Mouse (Mus musculus): ENCODE data around the gene Zc2hc1b. TPM values are rescaled to one million over a fixed set of nuclear protein-coding genes. Genes with fewer than 3 reads are reported as not detected.

Gene Zc2hc1b
- polyA plus RNA-seq, 1 experiment: not detected

DNA sequence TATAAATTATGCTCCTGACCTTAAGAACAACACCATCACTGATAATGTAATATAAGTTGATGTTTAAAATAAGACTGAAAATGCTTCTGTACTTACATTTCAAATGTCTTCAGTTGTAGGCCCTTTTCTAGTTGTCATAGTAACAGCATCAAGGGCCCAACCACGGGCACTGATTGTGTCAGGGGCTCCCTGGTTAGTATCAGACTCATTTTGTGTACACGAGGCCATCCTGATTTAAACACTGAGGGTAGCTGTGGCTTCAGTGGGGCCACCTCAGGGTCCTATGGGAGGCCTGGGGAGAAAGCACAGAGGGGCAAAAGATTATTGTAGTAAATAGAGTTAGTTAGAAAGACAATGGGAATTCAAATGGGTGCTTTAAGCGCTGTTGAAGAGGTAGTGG, 52.0 kb downstream of the Zc2hc1b start:
- no peak overlapping the region for H3K4me3 ChIP-seq (ENCODE audit: insufficient read depth, low read length)
- no peak overlapping the region for H3K27ac ChIP-seq (ENCODE audit: insufficient read depth, low read length)
- no peaks in the 10 kb centered on the region for H3K4me1 ChIP-seq (ENCODE audit: control insufficient read depth, insufficient read depth, low read length)
- TF ChIP-seq POLR2A (IDR thresholded peaks at IDR 0.05; ENCODE audit: extremely low read depth, insufficient read depth, low read length): no peak
- no peak for TF ChIP-seq CTCF (IDR thresholded peaks at IDR 0.05; ENCODE audit: extremely low read depth, insufficient read depth, low read length)

DNA sequence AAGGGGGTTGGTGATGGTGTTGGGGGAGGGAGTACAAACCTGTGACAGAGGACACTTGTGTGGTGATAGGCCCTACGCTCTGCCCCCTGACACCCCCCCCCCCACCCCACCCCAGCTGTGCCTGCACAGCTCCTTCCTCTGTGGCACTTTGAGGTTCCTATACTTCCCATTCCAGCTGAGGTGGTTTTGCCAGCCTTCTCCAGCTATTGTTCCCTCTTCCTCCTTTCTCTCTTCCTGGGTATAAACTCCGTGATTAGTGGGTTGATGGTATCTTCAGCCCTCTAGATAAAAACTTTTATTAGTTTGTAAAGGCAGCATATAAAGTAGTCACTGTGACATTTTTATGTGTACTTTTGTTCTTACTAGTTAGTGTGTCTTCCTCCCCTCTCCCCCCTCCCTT, 58.5 kb downstream of the Zc2hc1b start:
- no peaks in the 10 kb centered on the region for H3K4me1 ChIP-seq (ENCODE audit: control insufficient read depth, insufficient read depth, low read length)
- H3K27ac ChIP-seq (ENCODE audit: insufficient read depth, low read length): no peak overlapping the region
- TF ChIP-seq CTCF (IDR thresholded peaks at IDR 0.05; ENCODE audit: extremely low read depth, insufficient read depth, low read length) (no peak), POLR2A (IDR thresholded peaks at IDR 0.05; ENCODE audit: extremely low read depth, insufficient read depth, low read length) (no peak)
- no peak overlapping the region for H3K4me3 ChIP-seq (ENCODE audit: insufficient read depth, low read length)

DNA sequence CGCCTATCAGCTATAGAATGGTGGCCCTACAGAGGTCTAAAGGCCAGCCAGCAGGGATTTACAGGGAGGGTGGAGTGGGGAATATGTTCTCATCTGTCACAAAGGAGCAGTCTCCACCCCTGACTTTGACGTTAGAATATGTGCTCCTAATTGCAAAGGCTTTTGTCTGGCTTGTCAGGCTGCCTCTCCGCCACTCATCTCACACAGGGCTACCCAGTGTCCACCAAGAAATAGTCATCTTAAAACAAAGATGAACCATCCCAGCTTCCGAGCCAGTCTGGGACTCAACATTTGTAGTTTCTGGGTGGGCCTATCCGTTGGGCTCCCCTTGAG, 59.1 kb downstream of the Zc2hc1b start:
- H3K27ac ChIP-seq (ENCODE audit: insufficient read depth, low read length): no peak overlapping the region
- TF ChIP-seq CTCF (IDR thresholded peaks at IDR 0.05; ENCODE audit: extremely low read depth, insufficient read depth, low read length): no peak
- TF ChIP-seq POLR2A (IDR thresholded peaks at IDR 0.05; ENCODE audit: extremely low read depth, insufficient read depth, low read length): no peak
- no peaks in the 10 kb centered on the region for H3K4me1 ChIP-seq (ENCODE audit: control insufficient read depth, insufficient read depth, low read length)
- H3K4me3 ChIP-seq (ENCODE audit: insufficient read depth, low read length): no peak overlapping the region

DNA sequence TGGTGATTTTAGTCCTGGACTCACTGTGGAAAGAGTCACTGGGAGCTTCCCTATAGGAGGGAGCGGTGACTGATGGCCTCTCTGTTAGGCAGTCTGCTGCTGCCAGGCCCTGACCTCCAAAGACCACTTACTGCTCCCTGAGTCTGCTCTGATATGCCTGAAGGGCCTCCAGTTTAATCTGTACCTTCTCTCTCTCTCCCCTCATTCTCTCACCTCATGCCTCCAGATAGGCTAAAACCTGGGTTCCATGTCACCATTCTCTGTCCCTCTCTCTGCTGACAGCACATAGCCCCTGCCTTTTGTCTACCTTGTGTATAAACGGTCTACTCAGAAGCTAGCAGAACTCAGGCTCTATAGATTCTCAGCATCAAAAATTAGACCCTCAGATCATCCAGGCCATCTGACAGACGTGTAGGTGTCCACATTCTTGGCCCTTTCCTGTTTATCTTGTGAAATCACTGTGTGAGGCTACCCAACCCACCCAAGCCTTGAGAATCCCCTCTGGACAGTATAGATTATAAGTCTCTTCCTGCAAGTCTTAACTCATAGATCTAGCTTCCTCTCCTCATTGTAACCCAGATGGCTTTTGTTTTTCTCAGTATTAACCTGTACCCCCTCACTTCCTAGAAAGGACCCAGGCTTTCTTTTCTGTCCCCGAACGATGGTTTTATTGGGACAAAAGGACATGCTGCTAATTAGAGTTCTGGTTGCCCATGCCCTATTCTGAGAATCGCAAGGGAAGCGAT, 59.6 kb downstream of the Zc2hc1b start:
- TF ChIP-seq CTCF (IDR thresholded peaks at IDR 0.05; ENCODE audit: extremely low read depth, insufficient read depth, low read length) (no peak), POLR2A (IDR thresholded peaks at IDR 0.05; ENCODE audit: extremely low read depth, insufficient read depth, low read length) (no peak)
- H3K4me1 ChIP-seq (ENCODE audit: control insufficient read depth, insufficient read depth, low read length): no peaks in the 10 kb centered on the region
- no peak overlapping the region for H3K27ac ChIP-seq (ENCODE audit: insufficient read depth, low read length)
- H3K4me3 ChIP-seq (ENCODE audit: insufficient read depth, low read length): no peak overlapping the region

DNA sequence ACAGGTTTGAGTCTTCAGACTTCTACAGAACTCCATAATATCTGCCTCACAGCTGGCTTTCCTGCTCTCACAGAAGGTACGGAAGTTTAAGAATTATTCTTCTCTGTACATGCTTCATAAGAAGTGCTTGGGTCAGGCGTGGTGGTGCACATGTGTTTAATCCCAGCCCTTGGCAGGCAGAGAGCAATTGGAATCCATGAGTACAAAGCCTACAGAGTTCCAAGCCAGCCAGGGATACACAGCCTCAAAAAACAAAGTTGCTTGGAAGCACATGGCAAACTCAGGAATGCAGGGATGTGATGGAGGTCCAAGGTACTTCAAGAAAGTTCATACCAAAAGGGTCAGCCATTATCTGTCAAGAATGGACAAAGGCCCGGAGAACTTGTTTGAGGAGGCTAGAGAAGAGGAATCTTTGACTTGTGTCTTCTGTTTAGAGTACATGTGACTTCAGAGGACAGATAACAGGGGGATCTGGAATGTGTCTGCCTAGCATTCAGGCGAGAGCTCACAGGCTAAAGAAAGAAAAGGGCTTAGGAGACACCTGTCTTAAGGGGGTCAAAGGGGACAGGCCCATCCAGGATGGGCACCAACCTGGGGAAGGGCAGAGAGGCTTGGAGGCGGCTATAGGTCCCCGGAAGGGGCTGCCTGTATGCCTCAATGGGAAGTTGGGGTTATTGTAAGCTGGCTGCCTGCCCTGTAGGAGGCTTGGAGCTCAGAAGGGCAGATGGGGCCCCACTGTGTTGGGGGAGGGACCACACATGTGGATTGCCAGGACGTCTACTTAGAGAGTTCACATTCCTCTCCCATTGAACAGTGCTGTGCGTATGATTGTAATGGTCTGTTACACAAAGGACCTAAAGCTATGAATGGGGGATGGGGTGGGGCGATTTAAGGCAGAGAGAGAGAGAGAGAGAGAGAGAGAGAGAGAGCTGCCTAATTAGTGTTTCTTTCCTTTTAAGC, 60.8 kb downstream of the Zc2hc1b start:
- TF ChIP-seq CTCF (IDR thresholded peaks at IDR 0.05; ENCODE audit: extremely low read depth, insufficient read depth, low read length) (no peak), POLR2A (IDR thresholded peaks at IDR 0.05; ENCODE audit: extremely low read depth, insufficient read depth, low read length) (no peak)
- H3K27ac ChIP-seq (ENCODE audit: insufficient read depth, low read length): no peak overlapping the region
- H3K4me1 ChIP-seq (ENCODE audit: control insufficient read depth, insufficient read depth, low read length): no peaks in the 10 kb centered on the region
- no peak overlapping the region for H3K4me3 ChIP-seq (ENCODE audit: insufficient read depth, low read length)

DNA sequence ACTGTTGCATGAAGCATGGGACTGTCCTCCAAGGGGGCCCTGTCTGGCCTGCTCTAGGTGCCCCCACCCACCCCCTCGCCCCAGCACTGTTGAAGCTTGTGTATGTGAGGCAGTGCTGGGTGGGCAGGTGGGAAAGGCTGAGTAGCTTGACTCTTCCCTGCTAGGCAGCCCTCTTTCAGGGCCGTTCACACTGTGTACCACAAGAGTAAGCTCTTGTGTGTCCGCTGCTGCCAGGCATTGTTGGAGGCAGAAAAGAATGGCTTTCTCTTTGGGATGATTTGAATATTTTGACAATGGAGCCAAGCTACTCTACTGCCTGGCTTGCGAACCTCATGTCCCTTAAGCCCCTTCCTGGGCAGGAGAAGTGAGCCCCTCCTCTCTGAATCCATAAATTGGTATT, 62.8 kb downstream of the Zc2hc1b start:
- H3K27ac ChIP-seq (ENCODE audit: insufficient read depth, low read length): no peak overlapping the region
- TF ChIP-seq CTCF (IDR thresholded peaks at IDR 0.05; ENCODE audit: extremely low read depth, insufficient read depth, low read length): no peak
- no peak for TF ChIP-seq POLR2A (IDR thresholded peaks at IDR 0.05; ENCODE audit: extremely low read depth, insufficient read depth, low read length)
- H3K4me1 ChIP-seq (ENCODE audit: control insufficient read depth, insufficient read depth, low read length): no peaks in the 10 kb centered on the region
- no peak overlapping the region for H3K4me3 ChIP-seq (ENCODE audit: insufficient read depth, low read length)

DNA sequence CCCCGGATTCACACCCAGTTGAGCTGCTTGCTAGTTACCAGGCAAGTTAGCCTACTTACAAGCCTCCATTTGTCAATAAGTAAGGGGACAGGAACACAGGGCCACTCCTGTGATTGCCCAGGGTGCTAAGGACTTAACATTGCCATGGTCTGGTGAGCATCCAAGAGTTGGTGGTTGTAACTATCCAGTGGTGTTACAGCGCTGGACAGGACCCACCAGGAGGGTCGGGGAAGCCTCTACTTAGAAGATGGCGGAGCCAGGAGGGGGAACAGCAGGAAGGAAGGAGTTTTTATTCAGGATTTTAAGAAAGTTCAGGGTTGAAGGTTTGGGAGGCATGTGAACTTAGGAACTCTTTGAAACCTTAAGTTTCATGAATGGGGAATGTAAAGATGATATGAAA, 64.2 kb downstream of the Zc2hc1b start:
- no peaks in the 10 kb centered on the region for H3K4me1 ChIP-seq (ENCODE audit: control insufficient read depth, insufficient read depth, low read length)
- H3K27ac ChIP-seq (ENCODE audit: insufficient read depth, low read length): no peak overlapping the region
- H3K4me3 ChIP-seq (ENCODE audit: insufficient read depth, low read length): no peak overlapping the region
- TF ChIP-seq CTCF (IDR thresholded peaks at IDR 0.05; ENCODE audit: extremely low read depth, insufficient read depth, low read length) (no peak), POLR2A (IDR thresholded peaks at IDR 0.05; ENCODE audit: extremely low read depth, insufficient read depth, low read length) (no peak)

DNA sequence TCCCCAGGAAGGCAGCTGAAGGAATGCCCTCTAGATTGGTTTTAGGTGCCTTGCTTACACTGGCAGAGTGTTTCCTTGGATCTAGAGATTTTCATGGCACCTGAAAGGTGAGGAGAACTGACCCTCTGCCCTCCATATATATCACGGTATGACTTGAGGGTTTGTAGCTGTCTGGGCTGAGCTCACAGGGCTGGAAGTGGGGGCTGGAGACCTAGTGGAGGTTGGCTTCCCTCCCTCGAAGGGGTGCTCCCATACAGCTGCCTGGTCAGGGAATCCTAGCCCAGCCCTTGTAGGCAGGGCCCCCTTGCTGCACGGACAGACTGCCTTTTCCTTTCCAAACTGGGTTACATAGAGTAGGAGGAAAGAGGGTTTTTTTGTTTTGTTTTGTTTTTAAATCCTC, 65.0 kb downstream of the Zc2hc1b start:
- Histone ChIP-seq H3K4me3 (ENCODE audit: insufficient read depth, low read length) (no peak overlapping the region), H3K27ac (ENCODE audit: insufficient read depth, low read length) (no peak overlapping the region), H3K4me1 (ENCODE audit: control insufficient read depth, insufficient read depth, low read length) (no peaks in the 10 kb centered on the region)
- TF ChIP-seq CTCF (IDR thresholded peaks at IDR 0.05; ENCODE audit: extremely low read depth, insufficient read depth, low read length): no peak
- TF ChIP-seq POLR2A (IDR thresholded peaks at IDR 0.05; ENCODE audit: extremely low read depth, insufficient read depth, low read length): no peak

DNA sequence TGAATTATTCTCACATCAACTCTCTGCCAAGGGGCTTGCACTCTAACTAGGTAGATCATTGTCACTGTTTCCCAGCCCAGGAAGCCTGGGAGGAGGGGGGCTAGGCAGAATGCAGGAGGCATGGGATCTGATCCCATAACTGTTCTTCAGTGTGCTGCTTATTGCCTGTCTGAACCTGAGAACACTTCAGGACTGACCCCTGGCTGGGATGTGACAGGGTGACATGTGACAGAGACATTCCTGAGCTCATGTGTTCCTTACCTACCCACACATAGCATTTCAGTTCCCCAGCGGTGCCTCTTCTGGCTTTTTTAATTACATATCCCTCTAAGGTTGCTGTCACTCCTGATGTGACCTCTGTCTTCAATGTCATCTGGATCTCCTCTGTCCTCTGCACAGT, 68.0 kb downstream of the Zc2hc1b start:
- Histone ChIP-seq H3K4me1 (ENCODE audit: control insufficient read depth, insufficient read depth, low read length) (no peaks in the 10 kb centered on the region), H3K27ac (ENCODE audit: insufficient read depth, low read length) (no peak overlapping the region), H3K4me3 (ENCODE audit: insufficient read depth, low read length) (no peak overlapping the region)
- TF ChIP-seq POLR2A (IDR thresholded peaks at IDR 0.05; ENCODE audit: extremely low read depth, insufficient read depth, low read length) (no peak), CTCF (IDR thresholded peaks at IDR 0.05; ENCODE audit: extremely low read depth, insufficient read depth, low read length) (no peak)

DNA sequence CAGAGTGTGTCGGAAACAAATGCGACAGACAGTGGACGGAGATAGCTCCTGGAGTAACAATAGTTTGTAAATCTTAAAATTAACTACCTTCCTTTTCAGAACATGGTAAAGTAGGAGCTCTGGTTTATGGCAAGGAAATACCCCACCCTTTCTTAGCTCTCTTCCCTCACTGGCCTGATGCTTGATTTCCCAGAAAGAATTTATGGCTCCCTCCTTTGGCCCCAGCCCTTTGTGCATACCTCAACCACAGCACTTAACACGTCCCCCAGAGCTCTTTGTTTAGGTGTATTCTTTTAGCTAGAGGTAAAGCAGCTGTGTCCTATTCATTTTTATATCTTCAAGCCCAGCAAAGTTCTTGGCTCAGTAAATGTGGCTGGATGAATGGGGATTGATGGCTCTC, 69.0 kb downstream of the Zc2hc1b start:
- H3K4me3 ChIP-seq (ENCODE audit: insufficient read depth, low read length): no peak overlapping the region
- no peaks in the 10 kb centered on the region for H3K4me1 ChIP-seq (ENCODE audit: control insufficient read depth, insufficient read depth, low read length)
- no peak overlapping the region for H3K27ac ChIP-seq (ENCODE audit: insufficient read depth, low read length)
- TF ChIP-seq CTCF (IDR thresholded peaks at IDR 0.05; ENCODE audit: extremely low read depth, insufficient read depth, low read length) (no peak), POLR2A (IDR thresholded peaks at IDR 0.05; ENCODE audit: extremely low read depth, insufficient read depth, low read length) (no peak)
